Mouse (Mus musculus) heart, adult 9 months (tissue): ENCODE data around the gene Serpine2.

Experiments
- DNase-seq, 2 experiments: peaks; one replicate each; pipeline ENCODE4 v3.0.0; 2022; ENCODE audit warnings: low spot score in 2 of 2

Gene Serpine2

DNA sequence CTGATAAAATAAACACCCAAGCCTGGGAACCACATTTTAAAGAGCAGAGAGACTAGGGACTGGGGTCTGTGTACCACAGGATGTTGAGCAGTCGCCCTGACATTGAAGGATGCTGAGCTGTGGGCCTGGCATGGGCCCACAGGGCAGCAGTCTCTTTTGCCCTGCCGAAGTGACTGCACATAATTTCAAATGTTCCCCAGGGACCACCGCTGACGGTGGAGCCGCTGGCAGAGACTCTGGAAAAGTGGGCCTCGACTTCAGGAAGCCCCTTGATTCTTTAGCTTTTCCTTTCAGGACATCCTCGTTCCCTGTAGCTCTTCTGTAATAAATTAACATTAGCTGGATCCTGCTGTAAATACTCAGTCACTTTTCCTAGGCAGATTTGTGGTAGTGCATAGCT, 103.8 kb downstream of the Serpine2 start:
- peak in 1 of 2 experiments; percentile 30 for DNase-seq

DNA sequence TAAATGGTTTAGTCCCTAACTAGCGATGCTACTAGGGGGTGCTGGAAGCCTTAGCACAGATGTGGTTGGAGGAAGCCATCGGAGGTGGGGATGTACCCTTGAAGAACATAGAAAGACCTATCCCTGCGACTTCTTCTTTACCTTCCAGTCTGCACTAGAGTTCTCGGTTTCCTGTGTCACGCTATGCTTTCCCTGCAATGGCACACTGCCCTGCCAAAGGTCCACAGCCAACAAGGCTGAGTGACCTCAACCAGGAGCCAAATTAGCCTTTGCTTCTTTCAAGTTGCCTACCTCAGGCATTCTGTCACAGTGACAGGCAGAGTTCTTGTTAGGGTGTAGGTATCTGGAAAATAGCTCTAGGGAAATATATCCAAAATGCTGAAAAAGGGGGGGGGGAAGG, 104.6 kb downstream of the Serpine2 start:
- no peak for DNase-seq

DNA sequence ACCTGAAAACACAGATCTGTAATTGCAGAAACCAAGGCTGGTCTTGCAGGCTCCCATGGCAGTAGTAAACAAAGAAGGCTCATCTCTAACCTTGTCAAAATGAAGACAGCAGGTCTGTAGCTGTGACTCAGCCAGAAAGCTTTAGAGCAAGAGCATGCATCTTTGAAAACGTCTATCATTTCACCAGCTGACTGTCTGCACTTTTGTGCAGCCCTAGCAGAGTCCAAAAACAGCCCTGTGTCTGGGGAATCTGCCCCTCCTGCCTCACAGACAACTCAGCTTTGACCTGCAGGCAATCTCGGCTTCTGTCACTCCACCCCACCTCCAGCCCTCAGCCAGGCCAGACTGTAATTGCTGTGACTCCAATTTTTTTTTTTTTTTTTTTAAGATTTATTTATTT, 105.6 kb downstream of the Serpine2 start:
- no peak for DNase-seq

DNA sequence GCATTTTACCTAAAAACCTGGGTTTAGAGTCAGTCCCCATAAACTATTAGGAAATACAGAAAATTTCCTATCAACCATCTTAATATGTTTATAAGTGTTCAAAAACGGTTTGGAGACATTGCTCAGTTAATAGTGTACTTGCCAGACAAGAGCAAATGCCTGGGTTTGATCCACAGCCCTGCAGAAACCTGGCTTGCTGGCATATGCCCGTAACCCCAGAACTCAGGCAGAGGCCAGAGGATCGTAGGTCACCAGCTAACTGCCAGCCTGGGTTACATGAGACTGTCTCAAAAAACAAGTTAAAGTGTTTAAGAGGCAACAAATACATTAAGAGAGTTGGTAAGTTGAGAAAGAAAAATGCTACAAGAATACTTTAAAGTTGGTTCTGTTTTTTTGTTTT, 106.0 kb downstream of the Serpine2 start:
- no peak for DNase-seq

DNA sequence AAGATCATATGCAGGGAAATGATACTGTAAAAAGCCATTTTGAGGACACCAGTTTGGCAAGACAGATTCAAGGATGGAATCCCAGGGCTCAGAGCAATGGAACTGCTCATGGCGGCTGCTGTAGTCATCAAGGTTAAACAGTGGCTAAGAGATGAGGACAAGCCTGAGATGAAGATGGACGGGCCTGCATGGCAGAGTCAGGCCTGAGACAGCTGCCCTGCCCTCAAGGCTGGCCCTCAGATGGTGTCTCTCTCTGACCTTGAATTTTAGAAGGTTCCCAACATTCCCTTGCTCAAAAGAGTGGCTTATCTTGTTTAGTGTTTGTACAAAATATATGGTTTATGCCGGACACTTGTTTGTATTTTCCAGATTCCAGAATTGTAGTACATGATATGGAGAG, 107.5 kb downstream of the Serpine2 start:
- DNase-seq: no peak

DNA sequence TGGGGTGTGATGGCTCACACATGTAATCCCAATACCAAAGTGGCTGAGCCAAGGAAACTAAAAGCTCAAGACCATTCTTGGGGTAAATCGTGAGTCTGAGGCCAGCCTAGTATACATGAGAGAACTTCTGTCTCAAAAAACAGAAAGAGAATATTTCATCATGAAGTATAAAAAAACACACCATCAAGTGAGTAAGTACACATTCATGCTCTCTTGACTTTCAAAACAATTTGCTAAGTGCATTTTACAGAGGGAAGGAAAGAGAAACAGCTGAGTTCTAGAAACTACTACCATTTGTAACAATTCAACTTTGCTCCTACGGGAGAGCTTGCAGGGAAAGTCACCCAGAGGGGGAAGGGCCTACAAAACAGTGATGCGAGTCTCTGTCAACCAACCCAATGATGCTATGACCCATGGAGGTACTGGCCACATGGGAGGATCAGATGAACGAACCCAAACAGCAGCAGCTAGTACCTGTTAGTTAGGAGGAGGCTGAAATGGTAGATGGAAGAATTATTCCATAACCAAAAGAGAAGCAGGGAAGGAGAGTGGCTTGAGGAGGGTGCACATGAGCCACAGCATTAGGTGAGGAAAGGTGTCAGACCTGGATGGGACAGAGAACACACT, 108.2 kb downstream of the Serpine2 start:
- no peak for DNase-seq

DNA sequence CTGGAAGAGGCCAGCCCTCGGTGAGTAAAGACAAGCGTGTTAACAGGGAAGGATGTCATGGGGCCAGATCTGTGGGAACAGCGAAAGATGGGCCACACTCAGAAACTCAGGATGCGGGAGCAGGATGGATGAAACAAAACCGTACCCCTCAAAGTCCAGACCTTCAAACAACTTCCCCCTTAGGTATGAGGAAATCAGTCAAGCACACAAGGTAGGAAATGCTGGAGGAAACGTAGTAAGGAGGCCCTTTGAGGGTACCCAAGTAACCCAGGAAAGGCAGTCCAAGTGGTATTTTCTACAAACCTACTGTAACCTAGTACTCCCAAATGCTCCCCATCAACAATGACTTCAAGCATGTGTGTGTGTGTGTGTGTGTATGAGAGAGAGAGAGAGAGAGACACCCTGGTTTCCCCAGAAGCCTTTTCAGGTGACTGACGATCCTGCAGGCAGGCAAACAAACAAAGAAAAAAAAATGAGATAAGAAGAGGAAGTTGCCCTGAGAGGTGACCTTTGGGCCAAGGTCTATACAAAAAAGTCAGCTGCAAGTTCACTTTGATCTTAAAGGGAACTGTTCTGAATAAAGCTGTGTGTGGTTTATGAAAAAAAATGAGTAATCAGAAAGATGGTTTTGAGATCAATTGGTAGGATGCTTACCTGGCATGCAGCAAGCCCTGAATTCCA, 108.8 kb downstream of the Serpine2 start:
- no peak for DNase-seq

DNA sequence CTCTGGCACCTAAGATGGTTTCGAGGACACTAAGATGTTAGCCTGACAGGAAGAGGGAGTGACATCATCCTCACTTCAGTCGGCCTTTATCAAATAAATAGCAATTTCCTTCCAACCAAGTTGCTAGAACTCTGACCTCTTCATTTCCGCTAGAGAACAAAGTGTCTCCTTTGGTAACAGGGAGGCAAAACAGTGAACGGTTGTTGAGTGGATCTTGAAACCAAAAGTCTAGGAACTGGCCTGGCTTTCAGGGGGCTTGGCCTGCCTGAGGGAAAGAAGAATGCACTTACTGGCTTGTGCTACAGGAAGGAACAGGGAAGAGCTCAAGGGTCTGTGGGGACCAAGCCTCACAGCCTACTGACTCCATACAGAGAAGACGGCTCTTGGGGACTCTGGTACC, 109.8 kb downstream of the Serpine2 start:
- DNase-seq: peak; percentile 59 to 62

DNA sequence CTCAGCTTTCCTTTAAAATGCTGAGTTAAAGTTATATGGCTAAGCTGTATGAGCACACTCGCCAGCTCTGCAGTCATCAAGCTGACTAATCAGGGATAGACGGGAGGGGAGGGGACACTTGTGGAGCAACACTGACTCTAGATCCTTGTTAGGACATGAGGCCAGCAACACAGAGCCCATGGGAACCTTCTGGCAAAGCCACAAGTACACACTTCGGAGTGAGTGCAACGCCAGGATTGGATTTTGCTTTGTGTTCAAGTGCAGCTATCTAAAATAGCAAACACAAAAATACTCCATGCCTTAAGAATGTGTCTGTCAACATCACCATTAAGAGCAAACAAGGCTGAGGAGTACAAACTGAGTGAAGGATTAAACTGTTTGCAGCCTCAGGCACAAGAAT, 114.9 kb downstream of the Serpine2 start:
- DNase-seq: peak; percentile 80 to 86
